Mouse (Mus musculus): ENCODE data around the gene Snrk. TPM values are rescaled to one million over a fixed set of nuclear protein-coding genes. Genes with fewer than 3 reads are reported as not detected.

Snrk gene
- polyA plus RNA-seq, 1 experiment from 2014 or later = 28.6 TPM

DNA sequence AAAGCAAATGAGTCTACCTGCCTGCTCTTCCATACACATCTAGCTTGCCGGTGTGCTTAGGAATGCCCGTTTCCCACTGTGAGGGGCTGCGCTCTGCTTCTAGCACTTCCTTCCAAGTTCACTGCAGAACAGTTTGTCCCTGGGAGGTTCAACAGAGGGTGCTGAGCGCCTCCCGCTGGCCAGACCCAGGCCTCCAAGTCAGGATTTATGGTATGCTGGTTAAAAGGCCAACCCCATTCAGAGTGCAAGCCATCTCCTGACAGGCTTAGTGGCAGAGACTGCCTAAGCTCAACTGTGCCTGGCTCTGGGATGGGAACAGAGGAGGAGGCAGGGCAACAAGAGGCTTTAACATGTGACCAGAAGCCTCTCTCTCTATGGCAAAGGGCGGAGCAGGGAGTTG, 82.2 kb downstream of the Snrk start:
- no peak overlapping the region for H3K9ac ChIP-seq (ENCODE audit: low read length)
- no peak overlapping the region for H3K4me2 ChIP-seq (ENCODE audit: low read depth, severe bottlenecking)
- WGBS = 15% methylated on average over 6 of the region's 6 CpGs
- H3K27ac ChIP-seq (replicated peaks; ENCODE audit: low read depth, low read length) = no peak overlapping the region
- DNase-seq (ENCODE audit: low spot score) = peak; percentile 59
- ATAC-seq (ENCODE audit: insufficient number of reproducible peaks, low FRiP score, low TSS enrichment, low read depth) = no peak
- no peaks in the 10 kb centered on the region for H3K36me3 ChIP-seq (ENCODE audit: control insufficient read depth, insufficient read depth, low read length)
- H3K4me1 ChIP-seq (ENCODE audit: control insufficient read depth, insufficient read depth, low read length) = no peaks in the 10 kb centered on the region
- H3K4me3 ChIP-seq (ENCODE audit: low read depth, low read length) = no peak overlapping the region
- H3K27me3 ChIP-seq (ENCODE audit: control insufficient read depth, insufficient read depth, low read length) = no peaks in the 10 kb centered on the region
- no peaks in the 10 kb centered on the region for H3K9me3 ChIP-seq (ENCODE audit: control insufficient read depth, low read length)

DNA sequence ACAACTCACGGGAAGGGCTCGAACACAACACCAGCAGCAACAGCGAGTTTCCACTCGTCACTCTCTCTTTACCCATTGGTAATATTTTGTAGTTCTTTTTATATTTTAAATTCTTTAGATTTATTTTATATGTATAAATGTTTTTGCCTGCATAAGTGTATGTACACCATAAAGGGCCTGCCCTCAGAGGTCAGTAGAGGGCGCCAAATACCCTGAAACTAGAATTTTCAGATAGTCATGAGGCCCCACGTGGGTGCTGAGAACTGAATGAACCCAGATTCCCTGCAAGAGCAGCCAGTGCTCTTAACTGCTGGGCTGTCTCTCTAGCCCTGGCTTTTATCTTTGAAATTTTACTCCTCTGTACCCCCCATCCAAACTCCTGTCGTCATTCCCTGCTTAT, 87.4 kb downstream of the Snrk start:
- peak; percentile 35 for DNase-seq (ENCODE audit: low spot score)

DNA sequence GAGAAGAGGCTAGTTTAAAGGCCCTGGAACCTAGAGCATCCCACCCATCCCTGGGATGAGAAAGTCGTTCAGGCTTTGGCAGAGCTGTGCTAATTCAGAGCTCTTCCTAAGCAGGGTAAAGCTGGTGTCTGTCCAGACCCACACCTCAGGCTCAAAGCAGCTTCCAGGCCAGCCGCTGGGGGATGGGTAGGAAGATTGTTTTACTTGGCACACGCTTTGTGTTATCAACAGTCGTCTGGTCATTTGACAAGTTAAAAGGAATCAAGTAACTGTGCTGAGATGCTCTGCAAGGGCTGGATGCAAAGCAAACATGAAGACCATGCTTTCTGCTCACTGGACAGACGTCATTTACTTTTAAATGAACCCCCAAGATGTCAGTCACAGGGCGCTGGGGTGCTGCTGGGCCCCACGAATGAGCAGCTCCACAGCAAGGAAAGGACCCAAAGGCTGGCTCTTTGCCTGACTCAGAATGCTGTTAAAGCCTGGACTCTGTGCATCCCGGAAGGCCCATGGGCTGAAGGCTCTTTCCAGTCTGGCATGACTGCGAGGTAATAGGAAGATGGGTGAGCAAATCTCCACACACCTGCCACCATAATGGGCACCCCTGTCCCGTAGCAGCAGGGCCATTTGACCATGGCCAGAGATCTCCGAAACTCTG, 88.6 kb downstream of the Snrk start:
- Histone ChIP-seq H3K4me2 (ENCODE audit: low read depth, severe bottlenecking) (no peak overlapping the region), H3K27ac (replicated peaks; ENCODE audit: low read depth, low read length) (no peak overlapping the region)

More for the DNA sequence above, 87.4 kb downstream of the Snrk start:
- ATAC-seq (ENCODE audit: insufficient number of reproducible peaks, low FRiP score, low TSS enrichment, low read depth) = no peak
- Histone ChIP-seq H3K36me3 (ENCODE audit: control insufficient read depth, insufficient read depth, low read length) (no peaks in the 10 kb centered on the region), H3K27ac (replicated peaks; ENCODE audit: low read depth, low read length) (no peak overlapping the region), H3K4me2 (ENCODE audit: low read depth, severe bottlenecking) (no peak overlapping the region), H3K9me3 (ENCODE audit: control insufficient read depth, low read length) (no peaks in the 10 kb centered on the region), H3K4me1 (ENCODE audit: control insufficient read depth, insufficient read depth, low read length) (no peaks in the 10 kb centered on the region), H3K27me3 (ENCODE audit: control insufficient read depth, insufficient read depth, low read length) (no peaks in the 10 kb centered on the region), H3K4me3 (ENCODE audit: low read depth, low read length) (no peak overlapping the region), H3K9ac (ENCODE audit: low read length) (no peak overlapping the region)
- 63% methylated on average over 7 of the region's 7 CpGs for WGBS

DNA sequence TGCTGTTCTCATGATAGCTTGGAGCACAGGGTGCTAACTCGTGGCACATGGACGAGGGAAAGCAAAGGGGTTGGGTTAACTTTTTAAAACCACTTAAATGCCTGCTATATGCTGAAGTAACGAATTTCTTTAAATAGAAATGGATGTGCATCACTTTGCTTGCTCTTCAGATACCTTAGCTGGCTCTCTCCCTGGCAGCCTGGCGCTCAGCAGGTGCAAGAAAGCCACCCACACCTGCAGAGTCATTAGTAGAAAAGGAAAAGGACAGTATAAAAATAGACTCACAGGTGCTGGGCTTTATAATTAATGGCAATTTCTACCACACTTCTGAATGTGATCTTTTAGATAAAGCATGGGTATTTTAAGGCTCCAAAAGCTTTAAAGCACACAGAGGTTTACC, 91.2 kb downstream of the Snrk start:
- ATAC-seq (ENCODE audit: insufficient number of reproducible peaks, low FRiP score, low TSS enrichment, low read depth) = no peak
- H3K36me3 ChIP-seq (ENCODE audit: control insufficient read depth, insufficient read depth, low read length) = no peaks in the 10 kb centered on the region
- H3K4me3 ChIP-seq (ENCODE audit: low read depth, low read length) = no peak overlapping the region
- H3K4me1 ChIP-seq (ENCODE audit: control insufficient read depth, insufficient read depth, low read length) = no peaks in the 10 kb centered on the region
- H3K27me3 ChIP-seq (ENCODE audit: control insufficient read depth, insufficient read depth, low read length) = no peaks in the 10 kb centered on the region
- H3K9me3 ChIP-seq (ENCODE audit: control insufficient read depth, low read length) = no peaks in the 10 kb centered on the region
- no peak overlapping the region for H3K4me2 ChIP-seq (ENCODE audit: low read depth, severe bottlenecking)
- H3K9ac ChIP-seq (ENCODE audit: low read length) = no peak overlapping the region
- H3K27ac ChIP-seq (replicated peaks; ENCODE audit: low read depth, low read length) = no peak overlapping the region
- no peak for DNase-seq (ENCODE audit: low spot score)
- 73% methylated on average over 4 of the region's 4 CpGs for WGBS

More for the DNA sequence above, 88.6 kb downstream of the Snrk start:
- WGBS = 55% methylated on average over 11 of the region's 11 CpGs
- H3K9ac ChIP-seq (ENCODE audit: low read length) = no peak overlapping the region
- H3K36me3 ChIP-seq (ENCODE audit: control insufficient read depth, insufficient read depth, low read length) = no peaks in the 10 kb centered on the region
- no peaks in the 10 kb centered on the region for H3K27me3 ChIP-seq (ENCODE audit: control insufficient read depth, insufficient read depth, low read length)
- H3K4me3 ChIP-seq (ENCODE audit: low read depth, low read length) = no peak overlapping the region
- no peaks in the 10 kb centered on the region for H3K9me3 ChIP-seq (ENCODE audit: control insufficient read depth, low read length)
- no peaks in the 10 kb centered on the region for H3K4me1 ChIP-seq (ENCODE audit: control insufficient read depth, insufficient read depth, low read length)
- no peak for ATAC-seq (ENCODE audit: insufficient number of reproducible peaks, low FRiP score, low TSS enrichment, low read depth)
- DNase-seq (ENCODE audit: low spot score) = no peak

GRCm38 (mm10) chr9:122215118-122215517, 98.1 kb downstream of the Snrk start:
- H3K36me3 ChIP-seq (ENCODE audit: control insufficient read depth, insufficient read depth, low read length) = no peaks in the 10 kb centered on the region
- no peaks in the 10 kb centered on the region for H3K27me3 ChIP-seq (ENCODE audit: control insufficient read depth, insufficient read depth, low read length)
- no peaks in the 10 kb centered on the region for H3K4me1 ChIP-seq (ENCODE audit: control insufficient read depth, insufficient read depth, low read length)
- H3K9me3 ChIP-seq (ENCODE audit: control insufficient read depth, low read length) = no peaks in the 10 kb centered on the region
- ATAC-seq (ENCODE audit: insufficient number of reproducible peaks, low FRiP score, low TSS enrichment, low read depth) (no peak), DNase-seq (ENCODE audit: low spot score) (no peak)
- no peak overlapping the region for H3K4me3 ChIP-seq (ENCODE audit: low read depth, low read length)
- no peak overlapping the region for H3K9ac ChIP-seq (ENCODE audit: low read length)
- H3K27ac ChIP-seq (replicated peaks; ENCODE audit: low read depth, low read length) = no peak overlapping the region
- H3K4me2 ChIP-seq (ENCODE audit: low read depth, severe bottlenecking) = no peak overlapping the region

DNA sequence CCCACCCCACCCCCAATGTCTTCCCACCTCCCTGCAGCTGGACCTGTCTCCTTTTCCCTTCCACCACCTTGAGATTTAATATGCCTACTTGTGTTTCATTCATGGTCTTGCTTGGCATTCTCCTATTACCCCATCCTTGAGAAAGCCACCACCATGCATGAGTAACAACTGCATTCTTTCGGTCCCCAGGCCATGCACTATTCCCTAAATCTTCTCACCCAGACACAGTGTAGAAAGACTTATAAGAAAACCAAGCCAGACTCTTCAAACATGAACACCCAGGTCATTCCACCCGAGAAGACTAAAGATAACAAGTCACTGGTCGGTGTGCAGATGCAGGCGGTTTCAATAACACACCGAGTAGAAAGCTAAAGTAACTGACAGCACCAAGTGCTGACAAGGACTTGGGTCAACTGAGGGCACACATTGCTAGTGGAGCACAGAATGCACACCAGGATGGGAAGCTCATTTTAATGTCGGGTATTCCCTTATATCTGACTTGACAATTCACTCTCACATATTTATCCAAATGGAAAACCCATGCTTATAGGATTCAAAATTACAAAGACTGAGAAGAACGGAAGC, 100.0 kb downstream of the Snrk start:
- WGBS = 84% methylated on average over 7 of the region's 7 CpGs
- H3K9ac ChIP-seq (ENCODE audit: low read length) = no peak overlapping the region
- no peaks in the 10 kb centered on the region for H3K36me3 ChIP-seq (ENCODE audit: control insufficient read depth, insufficient read depth, low read length)
- no peaks in the 10 kb centered on the region for H3K4me1 ChIP-seq (ENCODE audit: control insufficient read depth, insufficient read depth, low read length)
- no peak overlapping the region for H3K4me2 ChIP-seq (ENCODE audit: low read depth, severe bottlenecking)
- H3K4me3 ChIP-seq (ENCODE audit: low read depth, low read length) = no peak overlapping the region
- H3K9me3 ChIP-seq (ENCODE audit: control insufficient read depth, low read length) = no peaks in the 10 kb centered on the region
- ATAC-seq (ENCODE audit: insufficient number of reproducible peaks, low FRiP score, low TSS enrichment, low read depth) (no peak), DNase-seq (ENCODE audit: low spot score) (no peak)
- H3K27ac ChIP-seq (replicated peaks; ENCODE audit: low read depth, low read length) = no peak overlapping the region
- H3K27me3 ChIP-seq (ENCODE audit: control insufficient read depth, insufficient read depth, low read length) = no peaks in the 10 kb centered on the region

Other genes starting within 250 kb of the Snrk start
- gene Ackr2, start 218.9 kb upstream of the Snrk start, polyA plus RNA-seq (2014; fragmentation: Nextera tagmentation; extraction: Ambion mirVana) = 0.17 and 0.21 TPM in 2 replicates
- gene Cyp8b1, start 201.0 kb upstream of the Snrk start, polyA plus RNA-seq (2014; fragmentation: Nextera tagmentation; extraction: Ambion mirVana) = not detected in 2 replicates
- 0.45 and 0.54 TPM in 2 replicates for gene Fam198a, start 166.3 kb upstream of the Snrk start, polyA plus RNA-seq (2014; fragmentation: Nextera tagmentation; extraction: Ambion mirVana)
- gene Pomgnt2, start 120.2 kb upstream of the Snrk start, polyA plus RNA-seq (2014; fragmentation: Nextera tagmentation; extraction: Ambion mirVana) = 7.9 and 9.5 TPM in 2 replicates
- gene Ano10, start 177.2 kb downstream of the Snrk start, polyA plus RNA-seq (2014; fragmentation: Nextera tagmentation; extraction: Ambion mirVana) = 25.9 and 26.8 TPM in 2 replicates
- gene Abhd5, start 234.3 kb downstream of the Snrk start, polyA plus RNA-seq (2014; fragmentation: Nextera tagmentation; extraction: Ambion mirVana) = 19.5 and 21.9 TPM in 2 replicates

Measured in limb, embryonic 11.5 days (tissue).